Mouse (Mus musculus) neural tube, embryonic 11.5 days (tissue): Measurements from ENCODE around the gene Adprhl1. TPM values are rescaled to one million over a fixed set of nuclear protein-coding genes. Genes with fewer than 3 reads are reported as not detected.

Experiments used
- ATAC-seq: fragments of 200-750 bp; cut with Nextera tagmentation; 2 replicates; pipeline ENCODE4 v1.8.0; 2017; ENCODE audit warnings: moderate number of reproducible peaks, mild to moderate bottlenecking, moderate TSS enrichment, moderate library complexity; ENCODE audit not compliant: insufficient read depth, low FRiP score, low TSS enrichment
- DNase-seq: peaks from one replicate; pipeline ENCODE4 v3.0.0-alpha.2; 2015; ENCODE audit warnings: low spot score
- H3K27ac ChIP-seq: fragments of 300-500 bp; sonication (generic); 2 replicates; pipeline ENCODE4 v1.5.1; 2014; ENCODE audit warnings: low read depth, mild to moderate bottlenecking, low read length
- H3K27me3 ChIP-seq: fragments of 300-500 bp; sonication (generic); 2 replicates; pipeline ENCODE4 v1.6.1; 2014; ENCODE audit warnings: mild to moderate bottlenecking, low read length, mixed read lengths; ENCODE audit not compliant: control insufficient read depth, insufficient read depth
- H3K36me3 ChIP-seq: fragments of 300-500 bp; sonication (generic); 2 replicates; pipeline ENCODE4 v1.6.1; 2014; ENCODE audit warnings: mild to moderate bottlenecking, low read length, moderate library complexity, mixed read lengths; ENCODE audit not compliant: control insufficient read depth, insufficient read depth
- H3K4me1 ChIP-seq: fragments of 300-500 bp; sonication (generic); 2 replicates; pipeline ENCODE4 v1.6.1; 2014; ENCODE audit warnings: low read length, mixed read lengths; ENCODE audit not compliant: control insufficient read depth, insufficient read depth
- H3K4me2 ChIP-seq: fragments of 300-500 bp; sonication (generic); 2 replicates; pipeline ENCODE4 v1.6.1; 2014; ENCODE audit warnings: low read depth, mild to moderate bottlenecking, moderate library complexity
- H3K4me3 ChIP-seq: fragments of 300-500 bp; sonication (generic); 2 replicates; pipeline ENCODE4 v1.5.1; 2014; ENCODE audit warnings: low read depth, low read length
- H3K9ac ChIP-seq: fragments of 300-500 bp; sonication (generic); 2 replicates; pipeline ENCODE4 v1.6.1; 2014; ENCODE audit warnings: mild to moderate bottlenecking, low read length
- H3K9me3 ChIP-seq: fragments of 300-500 bp; sonication (generic); 2 replicates; pipeline ENCODE4 v1.6.1; 2016; ENCODE audit warnings: low read length; ENCODE audit not compliant: control insufficient read depth
- WGBS: fragments of 180-500 bp; shearing (Covaris S2); extraction: QIAGEN DNeasy Blood & Tissue Kit; methylation state at CpG from one replicate; pipeline ENCODE4 v1.1.7; 2014; 5-methylcytosine and 5-hydroxymethylcytosine counted together
- polyA plus RNA-seq: library from polyadenylated mRNA; unstranded; fragments of >200 nt; fragmentation: Nextera tagmentation; extraction: Ambion mirVana; gene quantifications from 2 replicates; pipeline ENCODE4 v1.2.1, GENCODE M21; 2014

Adprhl1 gene
- polyA plus RNA-seq, 1 experiment from 2014 or later, result 0.61 TPM

GRCm38 (mm10) chr8:13180911-13181690 lies 72.9 kb downstream of the Adprhl1 start:
- peaks cover 4% of the 10 kb centered on the region for H3K36me3 ChIP-seq
- no peak overlapping the region for H3K4me2 ChIP-seq
- H3K4me1 ChIP-seq, result no peaks in the 10 kb centered on the region
- H3K9ac ChIP-seq, result no peak overlapping the region
- H3K4me3 ChIP-seq, result no peak overlapping the region
- 88% methylated on average over 18 of the region's 18 CpGs for WGBS
- DNase-seq, result no peak
- no peaks in the 10 kb centered on the region for H3K9me3 ChIP-seq
- H3K27me3 ChIP-seq, result no peaks in the 10 kb centered on the region
- ATAC-seq, result no peak
- no peak overlapping the region for H3K27ac ChIP-seq

GRCm38 (mm10) chr8:13180408-13180807 lies 73.6 kb downstream of the Adprhl1 start:
- Histone ChIP-seq H3K27me3 (no peaks in the 10 kb centered on the region), H3K9me3 (no peaks in the 10 kb centered on the region), H3K4me3 (no peak overlapping the region), H3K4me1 (no peaks in the 10 kb centered on the region), H3K4me2 (no peak overlapping the region), H3K36me3 (peaks cover 10% of the 10 kb centered on the region), H3K27ac (no peak overlapping the region), H3K9ac (no peak overlapping the region)
- WGBS, result 88% methylated on average over 9 of the region's 9 CpGs
- DNase-seq (no peak), ATAC-seq (no peak)

GRCm38 (mm10) chr8:13179948-13180347 lies 74.0 kb downstream of the Adprhl1 start:
- DNase-seq, result no peak
- WGBS, result 80% methylated on average over 7 of the region's 7 CpGs
- H3K4me2 ChIP-seq, result no peak overlapping the region
- H3K4me3 ChIP-seq, result no peak overlapping the region
- H3K9me3 ChIP-seq, result no peaks in the 10 kb centered on the region
- H3K4me1 ChIP-seq, result no peaks in the 10 kb centered on the region
- H3K27me3 ChIP-seq, result no peaks in the 10 kb centered on the region
- no peak overlapping the region for H3K9ac ChIP-seq
- ATAC-seq, result no peak
- H3K27ac ChIP-seq, result no peak overlapping the region
- H3K36me3 ChIP-seq, result peaks cover 10% of the 10 kb centered on the region

GRCm38 (mm10) chr8:13179482-13179881 lies 74.5 kb downstream of the Adprhl1 start:
- no peak for DNase-seq
- H3K4me3 ChIP-seq, result no peak overlapping the region
- no peak overlapping the region for H3K27ac ChIP-seq
- ATAC-seq, result no peak
- peaks cover 12% of the 10 kb centered on the region for H3K36me3 ChIP-seq
- H3K27me3 ChIP-seq, result no peaks in the 10 kb centered on the region
- no peak overlapping the region for H3K4me2 ChIP-seq
- H3K9ac ChIP-seq, result no peak overlapping the region
- no peaks in the 10 kb centered on the region for H3K4me1 ChIP-seq
- no peaks in the 10 kb centered on the region for H3K9me3 ChIP-seq
- 83% methylated on average over 6 of the region's 6 CpGs for WGBS

GRCm38 (mm10) chr8:13178137-13178536 lies 75.8 kb downstream of the Adprhl1 start:
- Histone ChIP-seq H3K27ac (no peak overlapping the region), H3K4me3 (no peak overlapping the region), H3K36me3 (peaks cover 21% of the 10 kb centered on the region), H3K27me3 (no peaks in the 10 kb centered on the region), H3K4me1 (no peaks in the 10 kb centered on the region), H3K9me3 (no peaks in the 10 kb centered on the region), H3K4me2 (no peak overlapping the region), H3K9ac (no peak overlapping the region)
- WGBS, result 87% methylated on average over 5 of the region's 5 CpGs
- ATAC-seq (no peak), DNase-seq (no peak)

- Histone ChIP-seq H3K27me3 (no peaks in the 10 kb centered on the region), H3K9ac (no peak overlapping the region), H3K4me2 (no peak overlapping the region), H3K4me1 (no peaks in the 10 kb centered on the region), H3K9me3 (no peaks in the 10 kb centered on the region), H3K36me3 (peaks cover 23% of the 10 kb centered on the region), H3K4me3 (no peak overlapping the region), H3K27ac (no peak overlapping the region)
- DNase-seq (no peak), ATAC-seq (no peak)
- 94% methylated on average over 7 of the region's 7 CpGs for WGBS
Measured at GRCm38 (mm10) chr8:13177173-13177852, 76.6 kb downstream of the Adprhl1 start.

- no peaks in the 10 kb centered on the region for H3K9me3 ChIP-seq
- DNase-seq (no peak), ATAC-seq (no peak)
- no peak overlapping the region for H3K9ac ChIP-seq
- H3K36me3 ChIP-seq, result peaks cover 28% of the 10 kb centered on the region
- no peaks in the 10 kb centered on the region for H3K4me1 ChIP-seq
- no peak overlapping the region for H3K4me3 ChIP-seq
- no peak overlapping the region for H3K27ac ChIP-seq
- H3K4me2 ChIP-seq, result no peak overlapping the region
- H3K27me3 ChIP-seq, result no peaks in the 10 kb centered on the region
- 92% methylated on average over 1 of the region's 1 CpGs for WGBS
Measured at GRCm38 (mm10) chr8:13175650-13176049, 78.3 kb downstream of the Adprhl1 start.

- 90% methylated on average over 4 of the region's 4 CpGs for WGBS
- H3K4me3 ChIP-seq, result no peak overlapping the region
- H3K9me3 ChIP-seq, result no peaks in the 10 kb centered on the region
- no peak overlapping the region for H3K9ac ChIP-seq
- H3K36me3 ChIP-seq, result peaks cover 28% of the 10 kb centered on the region
- no peak overlapping the region for H3K4me2 ChIP-seq
- H3K27ac ChIP-seq, result no peak overlapping the region
- DNase-seq (no peak), ATAC-seq (no peak)
- H3K27me3 ChIP-seq, result no peaks in the 10 kb centered on the region
- H3K4me1 ChIP-seq, result no peaks in the 10 kb centered on the region
Measured at GRCm38 (mm10) chr8:13174811-13175210, 79.2 kb downstream of the Adprhl1 start.

- Histone ChIP-seq H3K27ac (no peak overlapping the region), H3K27me3 (no peaks in the 10 kb centered on the region), H3K4me3 (no peak overlapping the region), H3K9me3 (no peaks in the 10 kb centered on the region), H3K4me1 (no peaks in the 10 kb centered on the region), H3K9ac (no peak overlapping the region), H3K36me3 (peaks cover 28% of the 10 kb centered on the region), H3K4me2 (no peak overlapping the region)
- 91% methylated on average over 4 of the region's 4 CpGs for WGBS
- no peak for ATAC-seq
- DNase-seq, result no peak
Measured at GRCm38 (mm10) chr8:13174305-13174704, 79.7 kb downstream of the Adprhl1 start.
